In the genomic region with DNA sequence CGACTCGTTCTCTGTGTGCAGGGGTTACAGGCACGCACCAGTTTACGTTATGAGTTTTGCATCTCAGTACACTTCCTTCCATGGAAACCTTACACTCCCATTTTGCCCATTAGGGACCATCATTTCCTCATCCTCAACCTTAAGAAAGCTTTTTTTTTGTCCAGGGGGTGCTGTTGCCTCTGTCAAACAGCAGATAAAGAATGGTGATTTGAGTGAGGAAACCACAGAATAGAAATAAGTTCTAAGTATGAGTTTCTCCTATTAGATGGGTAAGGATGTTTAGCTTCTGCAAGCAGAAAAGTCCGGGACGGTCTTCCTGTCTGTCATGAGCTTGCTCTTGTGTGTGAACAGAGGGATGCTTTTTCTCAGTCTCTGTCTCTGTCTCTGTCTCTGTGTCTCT, we compare ENCODE assay signal across 9 mouse cellular contexts. TPM values are rescaled to one million over a fixed set of nuclear protein-coding genes. Genes with fewer than 3 reads are reported as not detected.
DNase-seq lines count a peak whose midpoint lies in the region; ATAC-seq and TF ChIP-seq lines count a peak whose summit lies in the region.
"Had no signal": no experiment of that assay in that cellular context is flagged by ENCODE, and none has a peak within 500 bp of the region (broad histone marks: within the 10 kb centered on the region; RNA-seq: fewer than 3 reads in every experiment).

No protein-coding gene starts in this region.

- no peak for ATAC-seq in liver, embryonic 13.5 days (ENCODE audit: low read depth)

- TF ChIP-seq CTCF in gastrocnemius, adult 2 months (IDR thresholded peaks at IDR 0.05): peak; percentile 22; the same call in 1 of the 2 replicates

- H3K4me3 ChIP-seq in gastrocnemius, adult 2 months: peak overlapping the region; percentile 90
- H3K4me3 ChIP-seq in liver, embryonic 13.5 days (replicated peaks): peak overlapping the region; percentile 94

- no peak for DNase-seq in gastrocnemius, adult 2 months
- no peak for DNase-seq in gastrocnemius, adult 18-20 months (ENCODE audit: low spot score)
- peak; percentile 7 for DNase-seq in thymus, postnatal 25 days
- no peak for DNase-seq in thymus, adult 18-20 months
- no peak for DNase-seq in liver, embryonic 13.5 days
- DNase-seq in right cerebral cortex, adult 2 months (ENCODE audit: low spot score in 2 of 2): no peak
- no peak for DNase-seq in adrenal gland, adult 8-10 months
- DNase-seq in adrenal gland, adult 18-20 months (ENCODE audit: low spot score in 2 of 2): no peak

- H3K27ac ChIP-seq in gastrocnemius, adult 2 months: peak overlapping the region; percentile 97
- H3K27ac ChIP-seq in liver, embryonic 13.5 days: no peak overlapping the region

- H3K9me3 ChIP-seq in liver, embryonic 13.5 days (replicated peaks): no peaks in the 10 kb centered on the region

- no peaks in the 10 kb centered on the region for H3K27me3 ChIP-seq in liver, embryonic 13.5 days

- no peaks in the 10 kb centered on the region for H3K36me3 ChIP-seq in liver, embryonic 13.5 days

- intact Hi-C loops in gastrocnemius, adult 2 months (cut with DNase I): no loop called here

- peak overlapping the region; percentile 95; the same call in 1 of the 2 replicates for H3K9ac ChIP-seq in liver, embryonic 13.5 days

- peak overlapping the region; percentile 94 for H3K4me2 ChIP-seq in liver, embryonic 13.5 days

- H3K4me1 ChIP-seq in liver, embryonic 13.5 days (replicated peaks): peaks cover 38% of the 10 kb centered on the region

- WGBS in liver, embryonic 13.5 days (ENCODE audit: insufficient replicate concordance): 51% methylated on average over 6 of the region's 6 CpGs

RNA-seq across cellular contexts. Expression of a gene that starts 0.4 kb away (rescaled TPM):
- total RNA-seq in gastrocnemius, adult 2 months (2021): 10 to 100 TPM; 22.8 to 27.0 TPM
- 10 to 100 TPM; 22.7 to 25.7 TPM for total RNA-seq in gastrocnemius, adult 18-20 months (2021)
- polyA plus RNA-seq in liver, embryonic 13.5 days (2015; fragmentation: Nextera tagmentation; extraction: Ambion mirVana): 24.2 and 27.9 TPM in 2 replicates
- 10 to 100 TPM; 55.7 to 74.2 (median 67.1) TPM for total RNA-seq in adrenal gland, adult 8-10 months (2022)
- total RNA-seq in adrenal gland, adult 18-20 months (2021): 10 to 100 TPM; 50.0 to 58.8 TPM

RNA-seq across cellular contexts. Expression of a gene that starts 0.7 kb away (rescaled TPM):
- total RNA-seq in gastrocnemius, adult 2 months (2021): not detected
- not detected for total RNA-seq in gastrocnemius, adult 18-20 months (2021)
- not detected in 2 replicates for polyA plus RNA-seq in liver, embryonic 13.5 days (2015; fragmentation: Nextera tagmentation; extraction: Ambion mirVana)
- not detected for total RNA-seq in adrenal gland, adult 8-10 months (2022)
- total RNA-seq in adrenal gland, adult 18-20 months (2021): not detected
- total RNA-seq: liver, adult 2 months had no signal
- polyA plus RNA-seq: liver, adult 2 months had no signal
